ENCODE assay signal across 21 mouse cellular contexts in the genomic region with DNA sequence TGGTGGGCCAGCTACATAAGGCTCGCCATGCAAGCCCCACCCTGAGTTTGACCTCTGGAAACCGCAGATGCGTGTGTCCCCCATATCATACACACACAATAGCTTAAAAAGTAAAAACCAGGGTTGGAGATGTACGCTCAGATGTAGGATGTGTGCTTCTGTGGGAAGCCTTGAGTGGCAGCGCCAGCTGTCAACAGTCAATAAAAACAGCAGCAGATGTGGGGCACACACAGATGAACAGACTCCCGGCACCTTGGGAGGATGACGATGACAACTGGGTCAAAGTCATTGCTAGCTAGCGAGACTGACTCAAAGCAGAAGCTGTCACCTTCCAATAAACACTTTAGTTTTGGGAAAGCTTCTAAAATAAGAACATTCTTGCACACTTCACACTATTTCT. TPM values are rescaled to one million over a fixed set of nuclear protein-coding genes. Genes with fewer than 3 reads are reported as not detected.
DNase-seq lines count a peak whose midpoint lies in the region; ATAC-seq and TF ChIP-seq lines count a peak whose summit lies in the region.
"Had no signal": no experiment of that assay in that cellular context is flagged by ENCODE, and none has a peak within 500 bp of the region (broad histone marks: within the 10 kb centered on the region; RNA-seq: fewer than 3 reads in every experiment).

No protein-coding gene starts in this region.

- TF ChIP-seq CTCF in CH12.LX (conservative IDR thresholded peaks at IDR 0.05 in 1 of 2, IDR thresholded peaks at IDR 0.05 in 1 of 2; ENCODE audit: low read depth in 2 of 2, low read length in 2 of 2), result no peak

- no peaks in the 10 kb centered on the region for H3K9me3 ChIP-seq in limb, embryonic 14.5 days (ENCODE audit: control insufficient read depth, low read length)
- H3K9me3 ChIP-seq in limb, embryonic 10.5 days (replicated peaks), result no peaks in the 10 kb centered on the region
- no peaks in the 10 kb centered on the region for H3K9me3 ChIP-seq in CH12.LX (replicated peaks; ENCODE audit: low read length)
- H3K9me3 ChIP-seq: embryonic facial prominence, embryonic 13.5 days; forebrain, embryonic 13.5 days; forebrain, embryonic 15.5 days had no signal

- no peak for TF ChIP-seq RAD21 in CH12.LX (IDR thresholded peaks at IDR 0.05; ENCODE audit: low read depth, low read length)

- H3K4me2 ChIP-seq in limb, embryonic 14.5 days (replicated peaks; ENCODE audit: low read depth, low read length, severe bottlenecking), result no peak overlapping the region
- H3K4me2 ChIP-seq in CH12.LX (ENCODE audit: insufficient read depth, low read depth, poor library complexity, severe bottlenecking), result no peak overlapping the region
- H3K4me2 ChIP-seq in myocyte (ENCODE audit: low read depth), result no peak overlapping the region
- H3K4me2 ChIP-seq: embryonic facial prominence, embryonic 13.5 days; forebrain, embryonic 13.5 days; forebrain, embryonic 15.5 days had no signal

- no peak for TF ChIP-seq EP300 in CH12.LX (IDR thresholded peaks at IDR 0.05; ENCODE audit: low read length)

- dilution Hi-C loops in CH12.LX (cut with MboI; ENCODE audit: extremely low pct_ligation_motif_present, extremely low pct_unique_long_range_greater_than_20kb, low sequenced_read_pairs), result no loop called here

- H3K4me3 ChIP-seq in limb, embryonic 14.5 days (replicated peaks; ENCODE audit: low read length), result no peak overlapping the region
- no peak overlapping the region for H3K4me3 ChIP-seq in limb, embryonic 10.5 days
- H3K4me3 ChIP-seq in CH12.LX (replicated peaks in 1 of 3; ENCODE audit: low read depth in 2 of 3, low read length in 2 of 3, poor library complexity in 1 of 3) (no peak overlapping the region), myocyte (no peak overlapping the region)
- H3K4me3 ChIP-seq: embryonic facial prominence, embryonic 13.5 days; forebrain, embryonic 13.5 days; forebrain, embryonic 15.5 days had no signal

- in situ Hi-C loops in CH12.LX (cut with MboI; ENCODE audit: low pct_ligation_motif_present, low pct_unique_long_range_greater_than_20kb, low sequenced_read_pairs), result no loop called here

- no peak overlapping the region for H3ac ChIP-seq in myocyte (ENCODE audit: control insufficient read depth, insufficient read length)

- H3K9ac ChIP-seq in limb, embryonic 14.5 days (ENCODE audit: low read depth, low read length, severe bottlenecking), result no peak overlapping the region
- no peak overlapping the region for H3K9ac ChIP-seq in CH12.LX (ENCODE audit: insufficient read depth, low read depth)
- H3K9ac ChIP-seq: embryonic facial prominence, embryonic 13.5 days; forebrain, embryonic 13.5 days; forebrain, embryonic 15.5 days; forebrain, postnatal 0 days had no signal

- no peaks in the 10 kb centered on the region for H3K27me3 ChIP-seq in limb, embryonic 14.5 days (ENCODE audit: control insufficient read depth, insufficient read depth, low read length)
- H3K27me3 ChIP-seq in limb, embryonic 10.5 days (ENCODE audit: low read depth, poor library complexity, severe bottlenecking), result no peaks in the 10 kb centered on the region
- H3K27me3 ChIP-seq in CH12.LX (replicated peaks), result no peaks in the 10 kb centered on the region
- H3K27me3 ChIP-seq in myocyte (ENCODE audit: control insufficient read depth, insufficient read depth, insufficient read length), result no peaks in the 10 kb centered on the region
- H3K27me3 ChIP-seq: embryonic facial prominence, embryonic 13.5 days; forebrain, embryonic 13.5 days; forebrain, embryonic 15.5 days had no signal

- peaks cover 46% of the 10 kb centered on the region for H3K36me3 ChIP-seq in limb, embryonic 14.5 days (ENCODE audit: control insufficient read depth, insufficient read depth, low read length)
- peaks cover 63% of the 10 kb centered on the region for H3K36me3 ChIP-seq in limb, embryonic 10.5 days
- H3K36me3 ChIP-seq in CH12.LX (replicated peaks in 1 of 2; ENCODE audit: control insufficient read depth in 1 of 2, insufficient read depth in 1 of 2, low read length in 1 of 2), result peaks cover 69 to 98% of the 10 kb centered on the region in 2 experiments
- H3K36me3 ChIP-seq in myocyte (ENCODE audit: control insufficient read depth, insufficient read depth), result peaks cover 33% of the 10 kb centered on the region

- H3K4me1 ChIP-seq in limb, embryonic 14.5 days (ENCODE audit: control insufficient read depth, insufficient read depth, low read length), result no peaks in the 10 kb centered on the region
- H3K4me1 ChIP-seq in limb, embryonic 10.5 days, result peaks cover 6% of the 10 kb centered on the region; the same call in 1 of the 2 replicates
- H3K4me1 ChIP-seq in CH12.LX (ENCODE audit: control insufficient read depth in 1 of 2, insufficient read depth in 2 of 2), result peaks cover 10 to 35% of the 10 kb centered on the region in 2 experiments
- H3K4me1 ChIP-seq: embryonic facial prominence, embryonic 13.5 days; forebrain, embryonic 13.5 days; forebrain, embryonic 15.5 days had no signal

- no peak overlapping the region for H3K27ac ChIP-seq in limb, embryonic 14.5 days (replicated peaks; ENCODE audit: low read depth, low read length)
- no peak overlapping the region for H3K27ac ChIP-seq in limb, embryonic 10.5 days
- H3K27ac ChIP-seq in CH12.LX (ENCODE audit: insufficient read depth, low read depth), result no peak overlapping the region
- H3K27ac ChIP-seq: embryonic facial prominence, embryonic 13.5 days; forebrain, embryonic 13.5 days; forebrain, embryonic 15.5 days had no signal

- 83% methylated on average over 8 of the region's 8 CpGs for WGBS in limb, embryonic 14.5 days
- 85% methylated on average over 8 of the region's 8 CpGs for WGBS in limb, embryonic 10.5 days

- H3K79me2 ChIP-seq in CH12.LX (replicated peaks; ENCODE audit: control insufficient read depth, extremely low read depth, insufficient read depth, poor library complexity, severe bottlenecking) (no peaks in the 10 kb centered on the region), myocyte (ENCODE audit: control insufficient read depth, insufficient read depth) (no peaks in the 10 kb centered on the region)

- peak; percentile 35; the same call in 1 of the 2 replicates for ATAC-seq in limb, embryonic 14.5 days (ENCODE audit: low FRiP score, low read depth)
- ATAC-seq: CD4-positive, CD25-positive, alpha-beta regulatory T cell, adult 4 months; forebrain, embryonic 13.5 days; forebrain, embryonic 15.5 days; forebrain, postnatal 0 days had no signal

- peak; percentile 9 for DNase-seq in limb, embryonic 14.5 days (ENCODE audit: low spot score)
- no peak for DNase-seq in limb, embryonic 10.5 days (ENCODE audit: low spot score)
- DNase-seq in CH12.LX (ENCODE audit: extremely low read depth), result no peak
- peak; percentile 63 for DNase-seq in retina, postnatal 1 day
- no peak for DNase-seq in gastrocnemius, adult 18-20 months (ENCODE audit: low spot score)
- DNase-seq in spleen, postnatal 14 days (ENCODE audit: low spot score in 2 of 2), result no peak
- no peak for DNase-seq in ovary, postnatal 36 days (ENCODE audit: low spot score)
- DNase-seq: adrenal gland, adult 2 months; adrenal gland, postnatal 10 days; adrenal gland, postnatal 25 days; cerebellum, adult 11-12 months; cerebellum, adult 2 months; cerebellum, adult 9-10 months; cerebellum, postnatal 10 days; cerebellum, postnatal 25 days; forebrain, postnatal 0 days had no signal

- TF ChIP-seq POLR2A in limb, embryonic 14.5 days (IDR thresholded peaks at IDR 0.05; ENCODE audit: borderline replicate concordance, extremely low read depth, insufficient read depth, insufficient read length), result no peak
- TF ChIP-seq POLR2A in CH12.LX (IDR thresholded peaks at IDR 0.05; ENCODE audit: low read depth, low read length) (peak; percentile 40; the same call in 1 of the 2 replicates), myocyte (IDR thresholded peaks at IDR 0.05; ENCODE audit: insufficient read length, low read depth) (no peak)

TF ChIP-seq in CH12.LX, 34 proteins besides CTCF, POLR2A, EP300 and RAD21:
- no peak for TF ChIP-seq ELF1 (IDR thresholded peaks at IDR 0.05; ENCODE audit: low read depth, low read length)

TF ChIP-seq in myocyte, 11 proteins besides CTCF, POLR2A, EP300 and RAD21:
- TF ChIP-seq USF1 (IDR thresholded peaks at IDR 0.05; ENCODE audit: low read depth) (no peak), MYOD1 (IDR thresholded peaks at IDR 0.05; ENCODE audit: control insufficient read depth in 1 of 3, insufficient read length in 2 of 3, low read depth in 2 of 3) (peak in 2 of 3 experiments; percentile 89 to 90)
TF ChIP-seq in myocyte: peak in this region for 1.

RNA-seq across cellular contexts. Expression of a gene that starts 13.1 kb away (rescaled TPM):
- 4.8 and 5.0 TPM in 2 replicates for polyA plus RNA-seq in limb, embryonic 14.5 days (2012; rRNA removed)
- 3.2 and 4.4 TPM in 2 replicates for polyA plus RNA-seq in limb, embryonic 14.5 days (2014; fragmentation: Nextera tagmentation; extraction: Ambion mirVana)
- 3.2 and 4.2 TPM in 2 replicates for polyA plus RNA-seq in limb, embryonic 10.5 days (2016; fragmentation: Nextera tagmentation; extraction: Ambion mirVana)
- total RNA-seq in CH12.LX (2012; rRNA removed) (134 and 152 TPM in 2 replicates), CH12.LX (2014; rRNA removed) (158 and 159 TPM in 2 replicates)
- polyA plus RNA-seq in CH12.LX (2012; ENCODE audit: insufficient read length, low read depth) (134 and 144 TPM in 2 replicates), myocyte (2012; fragmentation: generic; extraction: Trizol) (0.32 TPM)
- 1 to 10 TPM; 2.9 to 3.9 TPM for total RNA-seq in gastrocnemius, adult 18-20 months (2021)

RNA-seq across cellular contexts. Expression of a gene that starts 31.8 kb away (rescaled TPM):
- 92.4 and 136 TPM in 2 replicates for polyA plus RNA-seq in limb, embryonic 14.5 days (2012; rRNA removed)
- polyA plus RNA-seq in limb, embryonic 14.5 days (2014; fragmentation: Nextera tagmentation; extraction: Ambion mirVana), result 27.1 and 36.0 TPM in 2 replicates
- polyA plus RNA-seq in limb, embryonic 10.5 days (2016; fragmentation: Nextera tagmentation; extraction: Ambion mirVana), result 37.2 and 43.9 TPM in 2 replicates
- 0.59 and 0.64 TPM in 2 replicates for total RNA-seq in CH12.LX (2012; rRNA removed)
- total RNA-seq in CH12.LX (2014; rRNA removed), result not detected in 2 replicates
- polyA plus RNA-seq in CH12.LX (2012; ENCODE audit: insufficient read length, low read depth), result 0.49 and 0.51 TPM in 2 replicates
- polyA plus RNA-seq in myocyte (2012; fragmentation: generic; extraction: Trizol), result 0.26 TPM
- total RNA-seq in gastrocnemius, adult 18-20 months (2021), result 1 to 10 TPM; 3.9 to 6.4 TPM

Comparison
In these comparisons a context has a peak if more than half of its experiments do, and no peak if none do; other contexts are left out.
1. DNase-seq: peak in limb, embryonic 14.5 days (single experiment) and retina, postnatal 1 day (single experiment); none in limb, embryonic 10.5 days (single experiment), CH12.LX (single experiment), gastrocnemius, adult 18-20 months (single experiment), spleen, postnatal 14 days (0 of 2) and ovary, postnatal 36 days (single experiment).
2. RNA of a gene that starts 13.1 kb away (polyA plus RNA-seq): 134 to 144 TPM in CH12.LX; 3.2 to 5.0 TPM in limb, embryonic 14.5 days, 3.2 to 4.2 TPM in limb, embryonic 10.5 days and 0.32 TPM in myocyte (single experiment); every median in the first group is over 10 times any median in the second.
3. RNA of a gene that starts 31.8 kb away (polyA plus RNA-seq): 27.1 to 136 TPM in limb, embryonic 14.5 days and 37.2 to 43.9 TPM in limb, embryonic 10.5 days; 0.49 to 0.51 TPM in CH12.LX and 0.26 TPM in myocyte (single experiment); every median in the first group is over 10 times any median in the second.